Comparison of ENCODE assay signal across 9 mouse cellular contexts in genomic region chr4:151275292-151275691, GRCm38 (mm10).
DNase-seq lines count a peak whose midpoint lies in the region; ATAC-seq and TF ChIP-seq lines count a peak whose summit lies in the region.
"Had no signal": no experiment of that assay in that cellular context is flagged by ENCODE, and none has a peak within 500 bp of the region (broad histone marks: within the 10 kb centered on the region; RNA-seq: fewer than 3 reads in every experiment).

No protein-coding gene starts in this region.

- no peak overlapping the region for H3K9ac ChIP-seq in lung, embryonic 16.5 days (ENCODE audit: low read length)
- H3K9ac ChIP-seq in hindbrain, postnatal 0 days (replicated peaks; ENCODE audit: low read length) = no peak overlapping the region
- no peak overlapping the region for H3K9ac ChIP-seq in neural tube, embryonic 14.5 days (replicated peaks; ENCODE audit: low read depth, low read length)

- peak; percentile 41; the same call in 1 of the 2 replicates for ATAC-seq in lung, embryonic 16.5 days (ENCODE audit: low read depth)
- peak; percentile 68 for ATAC-seq in hindbrain, postnatal 0 days
- ATAC-seq in neural tube, embryonic 14.5 days (ENCODE audit: low read depth) = peak; percentile 49; the same call in 1 of the 2 replicates
- no peak for ATAC-seq in megakaryocyte-erythroid progenitor cell, adult 5-6 weeks (replicated peaks; ENCODE audit: low FRiP score, low TSS enrichment, poor library complexity, severe bottlenecking)

- no peak overlapping the region for H3K4me3 ChIP-seq in lung, embryonic 16.5 days (ENCODE audit: low read length)
- no peak overlapping the region for H3K4me3 ChIP-seq in hindbrain, postnatal 0 days (ENCODE audit: low read length)
- H3K4me3 ChIP-seq in neural tube, embryonic 14.5 days (ENCODE audit: low read depth, low read length) = no peak overlapping the region
- H3K4me3 ChIP-seq: heart, adult 2 months had no signal

- WGBS in lung, embryonic 16.5 days = 41% methylated on average over 13 of the region's 13 CpGs
- 17% methylated on average over 13 of the region's 13 CpGs for WGBS in hindbrain, postnatal 0 days
- 53% methylated on average over 13 of the region's 13 CpGs for WGBS in neural tube, embryonic 14.5 days

- H3K27me3 ChIP-seq in lung, embryonic 16.5 days (ENCODE audit: control insufficient read depth, insufficient read depth, low read depth, low read length) = no peaks in the 10 kb centered on the region
- H3K27me3 ChIP-seq in hindbrain, postnatal 0 days (ENCODE audit: insufficient read depth, low read length) = no peaks in the 10 kb centered on the region
- H3K27me3 ChIP-seq in neural tube, embryonic 14.5 days (ENCODE audit: control insufficient read depth, insufficient read depth, low read length) = no peaks in the 10 kb centered on the region

- no peaks in the 10 kb centered on the region for H3K9me3 ChIP-seq in lung, embryonic 16.5 days (ENCODE audit: control insufficient read depth, low read length)
- H3K9me3 ChIP-seq in hindbrain, postnatal 0 days (ENCODE audit: low read length) = no peaks in the 10 kb centered on the region
- H3K9me3 ChIP-seq in neural tube, embryonic 14.5 days (ENCODE audit: control insufficient read depth, low read length) = no peaks in the 10 kb centered on the region

- no peak for DNase-seq in lung, postnatal 4 days
- DNase-seq in cerebellum, adult 8-10 months = peak; percentile 59
- DNase-seq in hindbrain, postnatal 0 days (ENCODE audit: low spot score) = peak; percentile 83
- no peak for DNase-seq in thymus, postnatal 14 days
- no peak for DNase-seq in spleen, postnatal 36 days (ENCODE audit: low spot score in 2 of 2)

- TF ChIP-seq CTCF in hindbrain, postnatal 0 days (IDR thresholded peaks at IDR 0.05; ENCODE audit: low read depth) = no peak

- H3K4me2 ChIP-seq in lung, embryonic 16.5 days (ENCODE audit: low read depth, low read length) = no peak overlapping the region
- peak overlapping the region; percentile 23; the same call in 1 of the 2 replicates for H3K4me2 ChIP-seq in hindbrain, postnatal 0 days (ENCODE audit: low read depth, low read length)
- H3K4me2 ChIP-seq in neural tube, embryonic 14.5 days (ENCODE audit: low read depth, low read length) = no peak overlapping the region

- no peaks in the 10 kb centered on the region for H3K36me3 ChIP-seq in lung, embryonic 16.5 days (ENCODE audit: control insufficient read depth, insufficient read depth, low read length)
- no peaks in the 10 kb centered on the region for H3K36me3 ChIP-seq in hindbrain, postnatal 0 days (ENCODE audit: insufficient read depth, low read length)
- no peaks in the 10 kb centered on the region for H3K36me3 ChIP-seq in neural tube, embryonic 14.5 days (ENCODE audit: control insufficient read depth, insufficient read depth, low read length)

- no peaks in the 10 kb centered on the region for H3K4me1 ChIP-seq in lung, embryonic 16.5 days (replicated peaks; ENCODE audit: control insufficient read depth, insufficient read depth, low read length)
- peaks cover 13% of the 10 kb centered on the region for H3K4me1 ChIP-seq in hindbrain, postnatal 0 days (ENCODE audit: insufficient read depth, low read length)
- no peaks in the 10 kb centered on the region for H3K4me1 ChIP-seq in neural tube, embryonic 14.5 days (ENCODE audit: control insufficient read depth, insufficient read depth, low read length)

- H3K27ac ChIP-seq in lung, embryonic 16.5 days (ENCODE audit: low read length) = no peak overlapping the region
- peak overlapping the region; percentile 5; the same call in 1 of the 2 replicates for H3K27ac ChIP-seq in hindbrain, postnatal 0 days
- H3K27ac ChIP-seq in neural tube, embryonic 14.5 days (ENCODE audit: low read depth, low read length) = 0 out of 2 replicates have a peak overlapping the region, but pooled peaks have one; percentile 19
- H3K27ac ChIP-seq: heart, adult 2 months had no signal

Comparison
In these comparisons a context has a peak if more than half of its experiments do, and no peak if none do; other contexts are left out.
1. DNase-seq: peak in cerebellum, adult 8-10 months (single experiment) and hindbrain, postnatal 0 days (single experiment); none in lung, postnatal 4 days (0 of 2), thymus, postnatal 14 days (single experiment) and spleen, postnatal 36 days (0 of 2).